Mouse (Mus musculus) CH12.LX (cell line): Measurements from ENCODE around the gene Lrfn4. TPM values are rescaled to one million over a fixed set of nuclear protein-coding genes. Genes with fewer than 3 reads are reported as not detected.

Experiments
- DNase-seq: peaks from one replicate; pipeline ENCODE4 v3.0.0-alpha.2; 2013; ENCODE audit errors: extremely low read depth
- H3K27ac ChIP-seq: 2 replicates; pipeline ENCODE4 v1.5.1; 2012; ENCODE audit warnings: low read depth, mild to moderate bottlenecking, control low read depth, moderate library complexity; ENCODE audit not compliant: insufficient read depth
- H3K27me3 ChIP-seq: replicated peaks from 2 replicates; pipeline ENCODE3; 2012; ENCODE audit warnings: inconsistent platforms
- H3K36me3 ChIP-seq, 2 experiments: replicated peaks in 1 of 2; 2 replicates each; pipeline versions ENCODE3 to v1.6.1; 2012; ENCODE audit warnings: inconsistent platforms in 1 of 2, low read length in 1 of 2, mild to moderate bottlenecking in 1 of 2, mixed read lengths in 1 of 2, moderate library complexity in 1 of 2; ENCODE audit not compliant: control insufficient read depth in 1 of 2, insufficient read depth in 1 of 2
- H3K4me1 ChIP-seq, 2 experiments: 2 replicates each; pipeline ENCODE4 v1.6.1; 2012; ENCODE audit warnings: inconsistent platforms in 1 of 2, moderate library complexity in 1 of 2; ENCODE audit not compliant: insufficient read depth in 2 of 2, control insufficient read depth in 1 of 2
- H3K4me2 ChIP-seq: 2 replicates; pipeline ENCODE4 v1.6.1; 2012; ENCODE audit warnings: low read depth, mild to moderate bottlenecking, control low read depth; ENCODE audit not compliant: poor library complexity, insufficient read depth, severe bottlenecking
- H3K4me3 ChIP-seq, 3 experiments: fragments of 150-350 bp in 1 of 3; sonication (generic) in 1 of 3; replicated peaks in 1 of 3; 2 replicates each; pipeline versions ENCODE3 to v1.5.1; 2011 to 2012; ENCODE audit warnings: low read depth in 2 of 3, low read length in 2 of 3, mild to moderate bottlenecking in 2 of 3, moderate library complexity in 2 of 3, control low read depth in 1 of 3, improper control_type of control experiment in 1 of 3, inconsistent platforms in 1 of 3, mixed read lengths in 1 of 3; ENCODE audit not compliant: poor library complexity in 1 of 3
- H3K79me2 ChIP-seq: replicated peaks from 2 replicates; pipeline ENCODE4 v1.6.1; 2012; ENCODE audit warnings: mild to moderate bottlenecking, moderate library complexity; ENCODE audit not compliant: control insufficient read depth, poor library complexity, insufficient read depth, severe bottlenecking; ENCODE audit errors: extremely low read depth
- H3K9ac ChIP-seq: 2 replicates; pipeline ENCODE4 v1.6.1; 2012; ENCODE audit warnings: low read depth, mild to moderate bottlenecking, control low read depth, moderate library complexity; ENCODE audit not compliant: insufficient read depth
- H3K9me3 ChIP-seq: replicated peaks from 2 replicates; pipeline ENCODE3; 2012; ENCODE audit warnings: low read length, inconsistent platforms, mixed read lengths
- BHLHE40 ChIP-seq: IDR thresholded peaks from 2 replicates; pipeline ENCODE4 v1.6.1; 2011; ENCODE audit warnings: mild to moderate bottlenecking, low read depth, low read length, improper control_type of control experiment
- CHD1 ChIP-seq: IDR thresholded peaks from 2 replicates; pipeline ENCODE4 v1.6.1; 2012; ENCODE audit warnings: low read depth, low read length, improper control_type of control experiment, inconsistent platforms
- ETS1 ChIP-seq: conservative IDR thresholded peaks from 2 replicates; pipeline ENCODE4 v1.6.1; 2012; ENCODE audit warnings: low read depth, mild to moderate bottlenecking, inconsistent platforms, low read length, improper control_type of control experiment, moderate library complexity
- HCFC1 ChIP-seq: IDR thresholded peaks from 2 replicates; pipeline ENCODE4 v1.6.1; 2012; ENCODE audit warnings: low read depth, mild to moderate bottlenecking, inconsistent platforms, low read length, improper control_type of control experiment
- IRF4 ChIP-seq: IDR thresholded peaks from 2 replicates; pipeline ENCODE4 v1.6.1; 2014; ENCODE audit warnings: low read depth, mild to moderate bottlenecking, inconsistent platforms, low read length, improper control_type of control experiment
- JUND ChIP-seq: conservative IDR thresholded peaks from 2 replicates; pipeline ENCODE4 v1.6.1; 2011; ENCODE audit warnings: low read depth, low read length, improper control_type of control experiment
- MAFK ChIP-seq: IDR thresholded peaks from 2 replicates; pipeline ENCODE4 v1.6.1; 2011; ENCODE audit warnings: low read length, improper control_type of control experiment; ENCODE audit not compliant: insufficient replicate concordance
- MAX ChIP-seq: IDR thresholded peaks from 2 replicates; pipeline ENCODE4 v1.6.1; 2011; ENCODE audit warnings: low read length, improper control_type of control experiment
- MXI1 ChIP-seq: IDR thresholded peaks from 2 replicates; pipeline ENCODE4 v1.6.1; 2011; ENCODE audit warnings: mild to moderate bottlenecking, low read depth, low read length, improper control_type of control experiment
- MYC ChIP-seq: IDR thresholded peaks from 2 replicates; pipeline ENCODE4 v1.6.1; 2011; ENCODE audit warnings: low read depth, mild to moderate bottlenecking, improper control_type of control experiment, low read length
- NELFE ChIP-seq: IDR thresholded peaks from 2 replicates; pipeline ENCODE4 v1.6.1; 2011; ENCODE audit warnings: low read depth, low read length, improper control_type of control experiment
- NRF1 ChIP-seq: IDR thresholded peaks from 2 replicates; pipeline ENCODE4 v1.6.1; 2014; ENCODE audit warnings: low read depth, mild to moderate bottlenecking, inconsistent platforms, low read length, improper control_type of control experiment, moderate library complexity
- SMC3 ChIP-seq: IDR thresholded peaks from 2 replicates; pipeline ENCODE4 v1.6.1; 2011; ENCODE audit warnings: low read depth, low read length, improper control_type of control experiment
- TCF12 ChIP-seq: IDR thresholded peaks from 2 replicates; pipeline ENCODE4 v1.6.1; 2014; ENCODE audit warnings: low read depth, mild to moderate bottlenecking, inconsistent platforms, low read length, improper control_type of control experiment
- UBTF ChIP-seq: IDR thresholded peaks from 2 replicates; pipeline ENCODE4 v1.6.1; 2012; ENCODE audit warnings: low read depth, mild to moderate bottlenecking, inconsistent platforms, low read length, improper control_type of control experiment, moderate library complexity
- USF2 ChIP-seq: conservative IDR thresholded peaks from 2 replicates; pipeline ENCODE4 v1.6.1; 2011; ENCODE audit warnings: low read depth, low read length, improper control_type of control experiment
- ZKSCAN1 ChIP-seq: IDR thresholded peaks from 2 replicates; pipeline ENCODE4 v1.6.1; 2012; ENCODE audit warnings: low read depth, inconsistent platforms, low read length, improper control_type of control experiment, borderline replicate concordance
- ZMIZ1 ChIP-seq: IDR thresholded peaks from 2 replicates; pipeline ENCODE4 v1.6.1; 2012; ENCODE audit warnings: low read depth, mild to moderate bottlenecking, inconsistent platforms, low read length, improper control_type of control experiment
- ZNF384 ChIP-seq: IDR thresholded peaks from 2 replicates; pipeline ENCODE4 v1.6.1; 2012; ENCODE audit warnings: low read depth, low read length, improper control_type of control experiment, inconsistent platforms
- dilution Hi-C: fragments of 300-500 bp; cut with MboI; formaldehyde crosslinking; loops from 2 replicates; pipeline ENCODE4 v1.14.3; 2020; ENCODE audit warnings: low sequenced_read_pairs; ENCODE audit not compliant: extremely low pct_unique_long_range_greater_than_20kb, extremely low pct_ligation_motif_present
- in situ Hi-C: fragments of 300-500 bp; cut with MboI; formaldehyde crosslinking; loops from 3 replicates; pipeline ENCODE4 v1.14.3; 2019; ENCODE audit warnings: low sequenced_read_pairs, low pct_ligation_motif_present, low pct_unique_long_range_greater_than_20kb, mixed read lengths
- polyA plus RNA-seq: library from polyadenylated mRNA; unstranded; fragments of >175 nt; gene quantifications from 2 replicates; pipeline ENCODE4 v1.2.1, GENCODE M21; 2012; ENCODE audit warnings: low read depth; ENCODE audit not compliant: insufficient read length
- total RNA-seq, 2 experiments: library from RNA; depleted of rRNA; stranded (reverse); fragments of 300-350 nt in 1 of 2; fragments of >200 nt in 1 of 2; gene quantifications; 2 replicates each; pipeline ENCODE4 v1.2.3; 2012 to 2014

Lrfn4 gene
- total and polyA plus RNA-seq, 3 experiments = 0.75 to 2.3 (median 1.9) TPM

DNA sequence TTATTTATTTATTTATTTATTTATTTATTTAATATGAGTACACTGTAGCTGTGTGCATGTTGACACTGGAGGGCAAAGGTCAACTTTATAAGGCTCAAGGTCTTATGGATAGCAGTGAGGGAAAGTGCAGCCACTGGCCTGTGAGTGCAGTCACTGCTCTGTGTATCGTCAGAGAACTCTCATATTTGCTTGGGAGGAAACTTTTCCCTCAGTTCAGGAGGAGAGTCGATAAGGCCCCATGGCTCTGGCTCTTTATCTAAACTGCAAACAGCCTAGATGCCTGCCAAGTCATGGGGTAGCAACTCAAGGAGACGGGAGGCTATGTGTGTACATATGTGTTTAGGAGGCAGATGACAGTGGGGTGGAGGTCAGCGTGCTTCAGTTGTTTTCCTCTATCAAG, 46.6 kb downstream of the Lrfn4 start:
- Histone ChIP-seq H3K27me3 (no peaks in the 10 kb centered on the region), H3K9me3 (no peaks in the 10 kb centered on the region), H3K36me3 (no peaks in the 10 kb centered on the region), H3K4me1 (no peaks in the 10 kb centered on the region), H3K79me2 (no peaks in the 10 kb centered on the region), H3K27ac (no peak overlapping the region), H3K4me2 (no peak overlapping the region), H3K9ac (no peak overlapping the region), H3K4me3 (no peak overlapping the region)
- dilution Hi-C loops = no loop called here
- TF ChIP-seq ZNF384 (no peak), MYC (no peak), HCFC1 (no peak), CHD1 (no peak), IRF4 (no peak), ZKSCAN1 (no peak), NELFE (no peak)
- in situ Hi-C loops = no loop called here
- no peak for DNase-seq

DNA sequence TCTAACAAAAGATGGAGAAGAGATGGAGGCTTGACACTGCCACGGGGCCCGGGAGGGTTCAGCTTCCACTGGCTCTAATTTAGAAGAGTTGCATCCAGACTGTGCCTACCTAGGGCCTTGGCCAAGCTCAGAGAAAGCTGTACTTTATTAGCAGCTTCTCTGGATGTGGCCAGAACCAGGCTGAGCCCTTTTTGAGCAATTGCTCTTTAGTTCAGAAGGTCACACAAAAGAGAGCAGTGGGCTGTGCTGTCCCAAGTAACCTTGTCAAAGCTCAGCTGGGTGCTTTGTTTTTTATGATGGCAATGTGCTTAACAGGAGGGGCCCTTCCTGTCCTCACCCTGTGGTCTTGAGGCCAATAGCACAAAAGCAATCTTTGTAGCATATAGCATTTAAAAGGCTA, 47.8 kb downstream of the Lrfn4 start:
- TF ChIP-seq BHLHE40 (no peak), MAX (no peak), USF2 (no peak), UBTF (no peak), ETS1 (no peak), TCF12 (no peak), CHD1 (no peak), MAFK (no peak), SMC3 (no peak), ZNF384 (no peak), ZMIZ1 (no peak), NRF1 (no peak), MYC (no peak), JUND (no peak), ZKSCAN1 (no peak), MXI1 (no peak)
- H3K4me3 ChIP-seq = no peak overlapping the region
- no peaks in the 10 kb centered on the region for H3K27me3 ChIP-seq
- H3K4me1 ChIP-seq = no peaks in the 10 kb centered on the region
- no peaks in the 10 kb centered on the region for H3K36me3 ChIP-seq
- no peak overlapping the region for H3K4me2 ChIP-seq
- H3K9ac ChIP-seq = no peak overlapping the region
- no peak for DNase-seq
- in situ Hi-C loops = no loop called here
- dilution Hi-C loops = no loop called here
- H3K79me2 ChIP-seq = no peaks in the 10 kb centered on the region
- H3K27ac ChIP-seq = no peak overlapping the region
- no peaks in the 10 kb centered on the region for H3K9me3 ChIP-seq
